Mouse (Mus musculus) T-helper 1 cell (primary cell): ENCODE data around the gene Itk.

Experiments used
- in situ Hi-C: fragments of 300-600 bp; cut with MboI, MseI; formaldehyde crosslinking; loops from one replicate; pipeline ENCODE4 v1.15.1; 2025; ENCODE audit warnings: high pct_unique_total_duplicates

The Itk gene

GRCm38 (mm10) chr11:46395088-46395487 is 5.8 kb upstream of the Itk start:
- in situ Hi-C loops, result no loop called here

DNA sequence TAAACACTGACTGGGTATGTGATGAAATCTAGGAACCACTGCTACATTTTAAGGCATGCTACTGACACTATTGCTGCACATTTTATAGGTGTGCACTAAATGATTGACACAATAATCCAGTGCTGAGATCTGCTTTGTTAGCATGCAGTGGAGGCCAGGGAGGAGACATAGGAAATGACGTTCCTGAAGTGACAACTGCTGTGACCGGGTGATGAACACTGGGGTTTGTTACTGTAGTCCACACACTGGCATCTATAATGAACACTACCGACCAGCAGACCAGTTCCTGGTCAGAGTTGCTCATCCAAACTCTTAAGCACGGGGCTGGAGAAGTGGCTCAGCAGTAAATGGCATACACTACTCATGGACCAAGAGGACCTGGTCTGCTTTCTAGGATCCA is 4.1 kb upstream of the Itk start:
- in situ Hi-C loops, result no loop called here

DNA sequence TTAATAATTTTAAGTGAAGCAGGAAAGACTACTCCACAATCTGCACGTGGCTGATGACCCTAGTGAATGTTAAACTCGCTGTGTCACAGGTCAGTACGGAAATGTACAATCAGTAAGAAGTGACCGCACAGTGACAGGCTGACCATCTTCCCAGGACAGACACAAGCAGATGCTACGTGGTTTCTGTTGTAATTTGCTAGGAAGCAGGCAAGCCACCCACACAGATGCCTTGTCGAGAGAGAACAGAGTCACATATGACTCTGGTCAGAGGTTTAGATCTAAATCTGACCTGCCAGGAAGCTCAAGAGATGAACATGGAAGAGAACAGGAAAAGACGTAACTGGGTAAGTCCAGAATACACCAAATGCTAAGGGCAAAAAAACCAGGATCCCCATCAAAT is 3.6 kb upstream of the Itk start:
- in situ Hi-C loops, result no loop called here

- in situ Hi-C loops, result no loop called here
These were observed 1.3 kb upstream of the Itk start for GRCm38 (mm10) chr11:46390621-46391020.

GRCm38 (mm10) chr11:46388438-46388837 is 877 bp downstream of the Itk start:
- in situ Hi-C loops, result loop anchor here (10.0 kb wide), 1 partner anchor 46 kb away; the partner anchor contains the start of gene Med7

DNA sequence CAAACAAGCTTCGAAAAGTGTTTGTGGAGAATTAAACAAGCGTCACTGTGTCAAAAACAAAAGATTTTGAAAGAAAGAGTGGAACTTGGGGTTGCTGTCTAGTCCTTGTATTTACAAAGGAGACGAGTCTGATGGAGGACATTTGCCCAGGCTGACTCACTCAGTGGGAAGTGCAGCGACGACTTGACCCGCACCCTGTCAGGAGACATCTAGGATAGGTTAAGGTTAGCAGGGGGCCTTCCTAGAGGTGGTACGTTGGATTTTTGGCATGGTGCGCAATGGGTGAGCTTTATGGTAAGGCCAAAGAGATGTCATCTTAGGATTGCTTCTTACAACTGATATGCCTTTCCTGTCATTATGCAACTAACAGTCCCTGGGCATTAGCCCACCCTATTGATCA is 2.3 kb downstream of the Itk start:
- in situ Hi-C loops, result loop anchor here (10.0 kb wide), 1 partner anchor 48 kb away; the partner anchor contains the start of gene Med7

DNA sequence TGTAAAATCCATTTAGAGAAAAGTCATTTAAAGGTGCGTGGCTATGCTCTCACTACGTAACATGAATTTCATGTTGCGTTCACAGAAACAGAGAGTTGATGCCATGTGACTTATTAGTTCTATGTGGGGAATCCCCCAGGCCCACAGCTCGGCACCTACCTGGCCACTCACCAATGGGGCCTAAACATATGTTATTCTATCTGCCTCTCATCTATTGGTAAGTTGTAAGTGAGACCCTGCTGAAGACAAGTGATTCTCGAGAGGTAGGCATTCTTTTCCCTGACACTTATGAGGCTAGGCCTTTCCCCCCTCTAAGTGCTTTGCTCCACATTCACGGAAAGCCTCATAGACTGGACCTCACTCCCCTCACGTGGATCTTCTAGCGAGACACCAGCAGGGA is 2.8 kb downstream of the Itk start:
- in situ Hi-C loops, result loop anchor here (10.0 kb wide), 1 partner anchor 48 kb away; the partner anchor contains the start of gene Med7

DNA sequence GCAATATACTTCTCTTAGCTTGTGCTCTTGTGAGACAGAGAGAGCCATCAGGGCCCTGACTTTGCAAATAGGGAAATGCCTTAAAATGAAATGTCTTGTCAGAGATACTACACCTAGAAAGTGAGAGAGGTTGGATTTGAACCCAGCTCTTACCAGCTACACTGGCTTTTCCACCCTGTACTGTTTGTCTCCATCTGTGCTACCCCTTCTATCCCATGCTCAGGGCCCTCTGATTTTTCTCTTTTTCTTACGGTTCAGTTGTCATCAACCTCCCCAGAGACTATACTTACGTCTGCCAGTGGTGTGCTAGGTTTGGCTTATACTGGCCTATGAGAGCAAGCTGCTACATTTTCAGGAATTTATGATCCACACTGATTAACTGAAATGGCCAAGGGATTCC is 4.4 kb downstream of the Itk start:
- in situ Hi-C loops, result loop anchor here (10.0 kb wide), 1 partner anchor 50 kb away; the partner anchor contains the start of gene Med7

- in situ Hi-C loops, result loop anchor here (10.0 kb wide), 1 partner anchor 52 kb away; the partner anchor contains the start of gene Med7
These were observed 6.8 kb downstream of the Itk start for GRCm38 (mm10) chr11:46382466-46382865.

DNA sequence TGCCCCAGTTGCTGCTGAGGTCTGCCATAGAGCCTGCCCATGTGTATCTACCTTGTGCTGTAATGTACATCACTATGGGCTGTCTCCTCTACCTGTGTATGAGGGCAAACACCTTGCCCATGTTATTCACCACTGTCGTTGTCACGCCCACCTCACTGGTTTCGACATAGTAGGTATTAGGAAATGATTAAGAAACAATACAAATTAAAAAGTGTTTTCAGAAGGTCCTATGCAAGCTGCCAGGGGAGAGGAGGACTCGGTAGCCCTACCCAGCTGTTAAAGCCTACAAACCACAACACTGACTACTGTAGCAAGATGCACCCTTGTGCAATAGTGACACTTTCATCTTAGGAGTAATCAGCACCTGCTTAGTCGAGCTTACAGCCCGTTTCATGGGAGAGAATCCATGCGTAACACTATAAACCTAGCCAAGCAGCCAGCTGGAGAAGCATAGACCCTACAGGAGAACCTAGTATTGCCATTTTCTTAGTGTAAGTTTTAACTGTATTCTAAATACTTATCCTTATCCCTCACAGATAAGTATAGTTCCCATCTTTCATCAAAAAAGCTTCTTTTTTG is 9.1 kb downstream of the Itk start:
- in situ Hi-C loops, result loop anchor here (10.0 kb wide), 1 partner anchor 55 kb away; the partner anchor contains the start of gene Med7

- in situ Hi-C loops, result no loop called here
These were observed 11.2 kb downstream of the Itk start for GRCm38 (mm10) chr11:46377819-46378782.

- in situ Hi-C loops, result no loop called here
These were observed 12.0 kb downstream of the Itk start for GRCm38 (mm10) chr11:46377316-46377715.

DNA sequence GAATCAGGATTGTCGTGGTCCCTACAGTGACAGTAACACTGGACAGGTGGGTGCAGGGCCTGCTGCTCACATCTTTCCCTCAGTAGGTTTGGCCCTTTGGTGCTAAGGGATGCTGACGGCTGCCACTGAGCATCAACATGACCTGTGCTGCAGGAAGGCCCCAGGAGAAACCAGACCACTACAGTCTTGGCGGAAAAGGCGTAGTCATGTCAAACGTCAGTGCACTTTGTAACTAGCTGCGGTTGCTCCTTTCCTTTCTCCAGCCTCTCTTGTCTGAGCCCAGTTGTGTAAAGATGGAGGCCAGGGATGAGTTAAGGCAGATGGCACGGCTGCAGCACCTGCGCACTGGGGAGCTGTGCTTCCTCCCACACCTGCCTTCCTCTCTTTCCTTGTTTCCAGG is 14.3 kb downstream of the Itk start:
- in situ Hi-C loops, result no loop called here

- in situ Hi-C loops, result no loop called here
These were observed 16.0 kb downstream of the Itk start for GRCm38 (mm10) chr11:46373071-46374030.

- in situ Hi-C loops, result no loop called here
These were observed 16.9 kb downstream of the Itk start for GRCm38 (mm10) chr11:46372331-46372953.

DNA sequence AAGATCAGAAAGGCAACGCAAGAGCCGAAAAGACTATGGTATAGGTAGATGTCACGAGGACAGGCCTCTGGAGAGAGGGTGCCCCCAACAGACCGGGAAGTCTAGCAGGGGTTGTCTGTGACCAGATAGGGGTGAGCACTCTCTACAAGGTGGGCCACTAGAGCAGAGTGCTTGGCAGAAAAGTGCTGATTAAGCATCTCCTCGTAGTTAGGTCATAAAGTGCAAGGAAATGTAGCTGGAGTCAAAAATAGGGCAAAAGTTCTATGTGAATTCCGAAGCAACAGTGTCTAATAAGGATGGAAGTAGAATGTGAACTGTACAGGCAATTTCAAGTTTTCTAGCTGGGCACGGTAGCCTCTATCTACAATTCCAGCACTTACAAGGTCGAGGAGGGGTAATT is 18.1 kb downstream of the Itk start:
- in situ Hi-C loops, result no loop called here

DNA sequence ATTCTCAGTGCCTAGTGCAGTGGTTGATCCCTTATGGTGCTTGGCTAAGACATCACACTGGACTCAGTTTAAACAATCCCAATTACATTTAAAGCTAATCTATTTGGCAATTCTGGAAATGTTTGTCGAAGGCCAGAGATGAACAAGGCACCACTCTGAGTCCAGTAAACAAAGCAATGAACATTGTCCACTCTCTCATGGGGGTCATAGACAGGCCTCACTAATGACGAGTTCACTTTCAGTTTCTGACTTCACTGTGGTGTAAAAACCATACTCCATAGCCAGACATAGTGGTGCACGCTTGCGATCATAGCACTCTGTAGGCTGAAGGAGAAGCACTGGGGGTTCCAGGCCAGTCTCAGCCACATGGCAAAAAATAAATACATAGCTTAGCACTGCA is 18.9 kb downstream of the Itk start:
- in situ Hi-C loops, result no loop called here

- in situ Hi-C loops, result no loop called here
These were observed 23.0 kb downstream of the Itk start for GRCm38 (mm10) chr11:46366357-46366756.

GRCm38 (mm10) chr11:46365744-46366143 is 23.6 kb downstream of the Itk start:
- in situ Hi-C loops, result no loop called here

DNA sequence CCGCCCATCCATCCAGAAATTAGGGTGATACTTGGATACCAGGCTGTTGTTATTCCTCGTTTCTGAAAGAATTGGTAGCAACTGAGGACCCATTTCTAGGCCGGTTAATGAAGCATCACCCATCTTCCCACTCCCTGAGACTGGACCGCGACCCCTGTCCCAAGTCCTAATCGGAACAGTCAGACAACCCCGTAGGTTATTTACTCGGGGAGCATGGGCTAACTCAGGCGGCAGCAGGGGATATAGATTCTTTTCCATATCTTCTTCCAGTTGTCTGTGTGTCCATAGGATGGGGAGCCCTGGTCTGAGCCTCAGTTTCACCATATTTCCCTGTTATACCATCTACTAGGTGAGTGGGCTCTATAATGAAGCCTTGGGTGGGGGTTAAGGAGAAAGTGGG is 25.5 kb downstream of the Itk start:
- in situ Hi-C loops, result no loop called here
